Mouse (Mus musculus): ENCODE data around the gene Maco1. TPM values are rescaled to one million over a fixed set of nuclear protein-coding genes. Genes with fewer than 3 reads are reported as not detected.

Maco1 gene
- total RNA-seq, 1 experiment = 56.1 TPM

GRCm38 (mm10) chr4:134760793-134761201 lies 92.3 kb downstream of the Maco1 start:
- Histone ChIP-seq H3K9me3 (ENCODE audit: control insufficient read depth, insufficient read depth, low read depth, low read length) (no peaks in the 10 kb centered on the region), H3K9ac (ENCODE audit: insufficient read depth, low read depth, low read length, poor library complexity, severe bottlenecking) (no peak overlapping the region), H3K4me1 (ENCODE audit: control insufficient read depth in 2 of 2, insufficient read depth in 2 of 2, low read length in 2 of 2, poor library complexity in 1 of 2) (peaks cover 4 to 25% of the 10 kb centered on the region in 2 experiments; a peak in 2 of 4 replicates), H3K27ac (ENCODE audit: insufficient read depth, low read depth, low read length, poor library complexity, severe bottlenecking) (no peak overlapping the region), H3K4me3 (ENCODE audit: insufficient read depth in 1 of 2, low read depth in 1 of 2, low read length in 2 of 2, poor library complexity in 1 of 2, severe bottlenecking in 1 of 2) (no peak overlapping the region), H3K36me3 (ENCODE audit: control insufficient read depth, insufficient read depth, low read length, poor library complexity, severe bottlenecking) (peaks cover 3% of the 10 kb centered on the region; the same call in 1 of the 2 replicates)
- in situ Hi-C loops (cut with MboI; ENCODE audit: low sequenced_read_pairs in 2 of 2, unreplicated experiment in 2 of 2) = no loop called here
- TF ChIP-seq CHD2 (IDR thresholded peaks at IDR 0.05; ENCODE audit: low read depth, low read length) (no peak), ZNF384 (IDR thresholded peaks at IDR 0.05; ENCODE audit: low read depth, low read length) (no peak)
- no peak for DNase-seq (ENCODE audit: low read depth, low spot score)

- H3K4me3 ChIP-seq (ENCODE audit: insufficient read depth in 1 of 2, low read depth in 1 of 2, low read length in 2 of 2, poor library complexity in 1 of 2, severe bottlenecking in 1 of 2) = no peak overlapping the region
- in situ Hi-C loops (cut with MboI; ENCODE audit: low sequenced_read_pairs in 2 of 2, unreplicated experiment in 2 of 2) = no loop called here
- H3K27ac ChIP-seq (ENCODE audit: insufficient read depth, low read depth, low read length, poor library complexity, severe bottlenecking) = no peak overlapping the region; the same call in 1 of the 2 replicates
Observed at GRCm38 (mm10) chr4:134760281-134760680, 92.9 kb downstream of the Maco1 start.

DNA sequence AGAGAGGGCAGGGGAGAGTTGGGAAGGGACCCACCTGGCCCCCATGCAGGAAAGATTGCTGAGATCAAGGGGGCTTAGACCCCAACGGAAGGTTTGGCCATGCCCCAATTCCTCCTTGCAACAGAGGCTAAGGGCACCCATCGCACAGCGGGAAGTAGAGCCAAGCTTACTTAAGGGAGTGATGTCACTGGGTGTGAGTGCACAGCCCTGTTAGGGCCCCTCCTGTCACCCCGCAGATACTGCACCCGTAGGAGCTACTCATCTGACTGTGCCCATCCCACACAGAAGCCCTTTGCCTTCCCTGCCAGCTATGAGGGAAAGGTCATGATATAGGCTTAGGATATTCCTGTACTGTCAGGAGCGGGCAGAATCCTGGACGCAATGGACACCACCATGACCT lies 93.6 kb downstream of the Maco1 start:
- H3K36me3 ChIP-seq (ENCODE audit: control insufficient read depth, insufficient read depth, low read length, poor library complexity, severe bottlenecking) = peaks cover 3% of the 10 kb centered on the region; the same call in 1 of the 2 replicates
- peaks cover 7 to 29% of the 10 kb centered on the region in 2 experiments; a peak in 3 of 4 replicates for H3K4me1 ChIP-seq (ENCODE audit: control insufficient read depth in 2 of 2, insufficient read depth in 2 of 2, low read length in 2 of 2, poor library complexity in 1 of 2)
- H3K27ac ChIP-seq (ENCODE audit: insufficient read depth, low read depth, low read length, poor library complexity, severe bottlenecking) = no peak overlapping the region
- H3K9me3 ChIP-seq (ENCODE audit: control insufficient read depth, insufficient read depth, low read depth, low read length) = no peaks in the 10 kb centered on the region
- H3K4me3 ChIP-seq (ENCODE audit: insufficient read depth in 1 of 2, low read depth in 1 of 2, low read length in 2 of 2, poor library complexity in 1 of 2, severe bottlenecking in 1 of 2) = no peak overlapping the region
- in situ Hi-C loops (cut with MboI; ENCODE audit: low sequenced_read_pairs in 2 of 2, unreplicated experiment in 2 of 2) = no loop called here
- no peak for TF ChIP-seq ZC3H11A (IDR thresholded peaks at IDR 0.05; ENCODE audit: borderline replicate concordance, low read depth, low read length)
- TF ChIP-seq HCFC1 (IDR thresholded peaks at IDR 0.05; ENCODE audit: borderline replicate concordance, insufficient read depth, low read length) = no peak
- TF ChIP-seq ZNF384 (IDR thresholded peaks at IDR 0.05; ENCODE audit: low read depth, low read length) = no peak
- no peak for TF ChIP-seq MAFK (IDR thresholded peaks at IDR 0.05; ENCODE audit: insufficient read depth, low read depth, low read length)
- TF ChIP-seq CHD2 (IDR thresholded peaks at IDR 0.05; ENCODE audit: low read depth, low read length) = no peak
- no peak for DNase-seq (ENCODE audit: low read depth, low spot score)
- H3K9ac ChIP-seq (ENCODE audit: insufficient read depth, low read depth, low read length, poor library complexity, severe bottlenecking) = no peak overlapping the region

More at GRCm38 (mm10) chr4:134760281-134760680, 92.9 kb downstream of the Maco1 start:
- no peak overlapping the region for H3K9ac ChIP-seq (ENCODE audit: insufficient read depth, low read depth, low read length, poor library complexity, severe bottlenecking)
- no peaks in the 10 kb centered on the region for H3K9me3 ChIP-seq (ENCODE audit: control insufficient read depth, insufficient read depth, low read depth, low read length)
- TF ChIP-seq CHD2 (IDR thresholded peaks at IDR 0.05; ENCODE audit: low read depth, low read length) (no peak), HCFC1 (IDR thresholded peaks at IDR 0.05; ENCODE audit: borderline replicate concordance, insufficient read depth, low read length) (no peak), MAFK (IDR thresholded peaks at IDR 0.05; ENCODE audit: insufficient read depth, low read depth, low read length) (no peak), ZC3H11A (IDR thresholded peaks at IDR 0.05; ENCODE audit: borderline replicate concordance, low read depth, low read length) (no peak), ZNF384 (IDR thresholded peaks at IDR 0.05; ENCODE audit: low read depth, low read length) (no peak)
- peaks cover 4 to 25% of the 10 kb centered on the region in 2 experiments; a peak in 2 of 4 replicates for H3K4me1 ChIP-seq (ENCODE audit: control insufficient read depth in 2 of 2, insufficient read depth in 2 of 2, low read length in 2 of 2, poor library complexity in 1 of 2)
- no peak for DNase-seq (ENCODE audit: low read depth, low spot score)
- peaks cover 3% of the 10 kb centered on the region; the same call in 1 of the 2 replicates for H3K36me3 ChIP-seq (ENCODE audit: control insufficient read depth, insufficient read depth, low read length, poor library complexity, severe bottlenecking)

GRCm38 (mm10) chr4:134758922-134759321 lies 94.2 kb downstream of the Maco1 start:
- DNase-seq (ENCODE audit: low read depth, low spot score) = no peak
- peaks cover 3% of the 10 kb centered on the region; the same call in 1 of the 2 replicates for H3K36me3 ChIP-seq (ENCODE audit: control insufficient read depth, insufficient read depth, low read length, poor library complexity, severe bottlenecking)
- H3K4me3 ChIP-seq (ENCODE audit: insufficient read depth in 1 of 2, low read depth in 1 of 2, low read length in 2 of 2, poor library complexity in 1 of 2, severe bottlenecking in 1 of 2) = no peak overlapping the region
- peaks cover 7 to 31% of the 10 kb centered on the region in 2 experiments; a peak in 3 of 4 replicates for H3K4me1 ChIP-seq (ENCODE audit: control insufficient read depth in 2 of 2, insufficient read depth in 2 of 2, low read length in 2 of 2, poor library complexity in 1 of 2)
- in situ Hi-C loops (cut with MboI; ENCODE audit: low sequenced_read_pairs in 2 of 2, unreplicated experiment in 2 of 2) = no loop called here
- TF ChIP-seq ZNF384 (IDR thresholded peaks at IDR 0.05; ENCODE audit: low read depth, low read length) (no peak), MAFK (IDR thresholded peaks at IDR 0.05; ENCODE audit: insufficient read depth, low read depth, low read length) (no peak), ZC3H11A (IDR thresholded peaks at IDR 0.05; ENCODE audit: borderline replicate concordance, low read depth, low read length) (no peak), CHD2 (IDR thresholded peaks at IDR 0.05; ENCODE audit: low read depth, low read length) (no peak), HCFC1 (IDR thresholded peaks at IDR 0.05; ENCODE audit: borderline replicate concordance, insufficient read depth, low read length) (no peak)
- no peak overlapping the region for H3K9ac ChIP-seq (ENCODE audit: insufficient read depth, low read depth, low read length, poor library complexity, severe bottlenecking)
- H3K27ac ChIP-seq (ENCODE audit: insufficient read depth, low read depth, low read length, poor library complexity, severe bottlenecking) = no peak overlapping the region
- no peaks in the 10 kb centered on the region for H3K9me3 ChIP-seq (ENCODE audit: control insufficient read depth, insufficient read depth, low read depth, low read length)

- in situ Hi-C loops (cut with MboI; ENCODE audit: low sequenced_read_pairs in 2 of 2, unreplicated experiment in 2 of 2) = no loop called here
- TF ChIP-seq MAFK (IDR thresholded peaks at IDR 0.05; ENCODE audit: insufficient read depth, low read depth, low read length) = no peak
- no peak for TF ChIP-seq HCFC1 (IDR thresholded peaks at IDR 0.05; ENCODE audit: borderline replicate concordance, insufficient read depth, low read length)
- no peak for TF ChIP-seq ZNF384 (IDR thresholded peaks at IDR 0.05; ENCODE audit: low read depth, low read length)
- no peak for TF ChIP-seq ZC3H11A (IDR thresholded peaks at IDR 0.05; ENCODE audit: borderline replicate concordance, low read depth, low read length)
- no peak for TF ChIP-seq CHD2 (IDR thresholded peaks at IDR 0.05; ENCODE audit: low read depth, low read length)
- H3K27ac ChIP-seq (ENCODE audit: insufficient read depth, low read depth, low read length, poor library complexity, severe bottlenecking) = no peak overlapping the region
Observed at GRCm38 (mm10) chr4:134758367-134758766, 94.8 kb downstream of the Maco1 start.

More at GRCm38 (mm10) chr4:134758367-134758766, 94.8 kb downstream of the Maco1 start:
- no peak for DNase-seq (ENCODE audit: low read depth, low spot score)
- no peak overlapping the region for H3K9ac ChIP-seq (ENCODE audit: insufficient read depth, low read depth, low read length, poor library complexity, severe bottlenecking)
- peaks cover 3% of the 10 kb centered on the region; the same call in 1 of the 2 replicates for H3K36me3 ChIP-seq (ENCODE audit: control insufficient read depth, insufficient read depth, low read length, poor library complexity, severe bottlenecking)
- no peaks in the 10 kb centered on the region for H3K9me3 ChIP-seq (ENCODE audit: control insufficient read depth, insufficient read depth, low read depth, low read length)
- H3K4me1 ChIP-seq (ENCODE audit: control insufficient read depth in 2 of 2, insufficient read depth in 2 of 2, low read length in 2 of 2, poor library complexity in 1 of 2) = peaks cover 7 to 33% of the 10 kb centered on the region in 2 experiments; a peak in 3 of 4 replicates
- no peak overlapping the region for H3K4me3 ChIP-seq (ENCODE audit: insufficient read depth in 1 of 2, low read depth in 1 of 2, low read length in 2 of 2, poor library complexity in 1 of 2, severe bottlenecking in 1 of 2)
